Mouse (Mus musculus) CD4-positive, CD25-positive, alpha-beta regulatory T cell, adult 2 months (primary cell): Measurements from ENCODE around the gene Dlx3.

Source experiments
- DNase-seq: peaks from one replicate; pipeline ENCODE4 v3.0.0-alpha.2; 2012; ENCODE audit warnings: low read depth, low spot score

The Dlx3 gene

DNA sequence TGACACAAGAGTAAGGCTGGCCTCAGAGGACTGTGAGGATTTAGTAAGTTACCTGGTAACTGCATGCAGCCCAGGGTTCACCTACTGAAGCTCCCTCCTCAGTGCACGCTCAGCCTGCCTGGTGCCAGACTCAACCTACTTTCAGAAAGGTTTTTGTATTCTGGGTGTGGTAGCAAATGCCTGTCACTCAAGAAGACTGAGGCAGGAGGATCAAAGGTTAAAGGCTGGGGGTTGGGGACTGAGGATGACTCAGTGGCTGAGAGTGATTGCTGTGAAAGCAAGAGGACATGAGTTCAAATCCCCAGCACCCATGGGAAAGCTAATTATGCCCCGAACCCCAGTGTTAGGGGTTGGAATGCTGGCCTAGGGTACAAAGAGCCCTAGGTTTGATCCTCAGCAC is 35.6 kb downstream of the Dlx3 start:
- no peak for DNase-seq

GRCm38 (mm10) chr11:95157356-95157755 is 37.4 kb downstream of the Dlx3 start:
- DNase-seq: no peak

DNA sequence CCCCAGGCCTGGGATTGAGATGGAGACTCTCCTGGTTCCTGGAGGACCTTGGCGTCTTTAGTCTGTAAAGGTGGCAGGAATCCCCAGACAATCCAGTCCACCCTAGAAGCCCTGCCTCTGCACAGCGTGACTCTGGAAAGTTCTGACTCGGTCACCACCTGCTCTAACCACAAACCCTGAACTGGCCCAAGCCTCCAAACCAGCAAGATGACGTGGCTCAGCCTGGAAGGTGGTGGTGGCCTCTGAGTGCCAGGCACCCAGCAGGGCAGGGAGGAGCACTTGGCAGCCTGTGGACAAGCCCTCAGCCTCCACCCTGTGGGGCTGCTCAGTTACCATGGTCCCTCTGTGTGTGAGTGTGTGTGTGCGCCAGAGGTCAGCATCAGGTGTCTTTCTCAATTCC is 38.0 kb downstream of the Dlx3 start:
- no peak for DNase-seq

- DNase-seq: no peak
Observed at GRCm38 (mm10) chr11:95159763-95160371, 39.9 kb downstream of the Dlx3 start.

- peak; percentile 26 for DNase-seq
Observed at GRCm38 (mm10) chr11:95160693-95161092, 40.8 kb downstream of the Dlx3 start.

GRCm38 (mm10) chr11:95161708-95162107 is 41.8 kb downstream of the Dlx3 start:
- no peak for DNase-seq

GRCm38 (mm10) chr11:95165857-95166256 is 45.9 kb downstream of the Dlx3 start:
- DNase-seq: no peak
